Mouse (Mus musculus): ENCODE results near the gene Ahcyl1. TPM values are rescaled to one million over a fixed set of nuclear protein-coding genes. Genes with fewer than 3 reads are reported as not detected.
A peak's percentile ranks its signal among the peaks of the same experiment; 100 is the strongest.

Ahcyl1 gene
- polyA plus RNA-seq, 1 experiment from 2014 or later, result 56.1 TPM

DNA sequence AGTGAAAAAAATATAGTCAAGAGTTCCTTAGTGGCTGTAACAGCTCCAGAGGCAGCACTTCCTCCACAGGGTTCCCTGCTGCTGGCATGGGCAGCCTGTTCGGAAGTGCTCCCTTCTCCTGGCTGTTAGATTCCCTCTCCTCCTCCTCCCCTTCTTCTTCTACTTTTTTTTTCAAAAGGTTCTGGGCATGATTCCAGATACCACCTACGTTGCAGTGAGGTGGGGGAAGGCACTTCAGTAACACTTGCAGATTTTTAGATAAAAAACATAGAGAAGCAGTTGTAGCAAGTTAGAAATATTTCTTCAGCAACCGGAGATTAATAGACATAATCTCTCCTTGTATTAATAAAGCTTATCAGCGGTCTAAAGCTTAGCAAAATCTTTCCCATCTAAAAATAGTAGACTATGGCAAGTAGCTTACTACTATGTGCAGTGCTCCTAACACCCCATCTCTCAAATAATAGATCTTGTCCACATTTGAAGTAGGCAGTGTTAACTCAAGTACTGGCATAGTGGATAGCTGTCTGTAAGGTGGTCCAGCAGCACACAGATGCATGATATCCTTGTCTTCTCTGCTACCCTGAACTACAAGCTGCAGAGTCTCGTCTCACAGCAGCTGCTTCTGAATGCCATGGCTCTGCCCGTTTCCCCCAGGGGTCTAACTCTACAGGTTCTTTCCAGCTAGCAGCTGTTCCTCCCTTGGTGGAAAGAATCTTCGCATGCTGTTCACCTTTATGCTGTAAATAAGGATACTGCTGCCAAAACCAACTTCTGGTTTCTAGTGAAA lies 15.4 kb downstream of the Ahcyl1 start:
- H3K4me1 ChIP-seq (ENCODE audit: control insufficient read depth, insufficient read depth, low read length), result peaks cover 23% of the 10 kb centered on the region
- H3K27me3 ChIP-seq (ENCODE audit: control insufficient read depth, insufficient read depth, low read length), result no peaks in the 10 kb centered on the region
- peak overlapping the region; percentile 37 for H3K4me2 ChIP-seq
- 31% methylated on average over 7 of the region's 7 CpGs for WGBS (ENCODE audit: insufficient replicate concordance)
- H3K36me3 ChIP-seq (ENCODE audit: control insufficient read depth, insufficient read depth, low read length), result peaks cover 1% of the 10 kb centered on the region
- peak; percentile 63; the same call in 1 of the 2 replicates for ATAC-seq (replicated peaks; ENCODE audit: insufficient number of reproducible peaks, low FRiP score, low TSS enrichment)
- H3K4me3 ChIP-seq (ENCODE audit: low read depth, low read length), result no peak overlapping the region
- no peaks in the 10 kb centered on the region for H3K9me3 ChIP-seq (replicated peaks; ENCODE audit: control insufficient read depth, low read length)
- H3K9ac ChIP-seq (ENCODE audit: low read depth, low read length), result 0 out of 2 replicates have a peak overlapping the region, but pooled peaks have one; percentile 43
- peak overlapping the region; percentile 71 for H3K27ac ChIP-seq (ENCODE audit: low read depth, low read length)

DNA sequence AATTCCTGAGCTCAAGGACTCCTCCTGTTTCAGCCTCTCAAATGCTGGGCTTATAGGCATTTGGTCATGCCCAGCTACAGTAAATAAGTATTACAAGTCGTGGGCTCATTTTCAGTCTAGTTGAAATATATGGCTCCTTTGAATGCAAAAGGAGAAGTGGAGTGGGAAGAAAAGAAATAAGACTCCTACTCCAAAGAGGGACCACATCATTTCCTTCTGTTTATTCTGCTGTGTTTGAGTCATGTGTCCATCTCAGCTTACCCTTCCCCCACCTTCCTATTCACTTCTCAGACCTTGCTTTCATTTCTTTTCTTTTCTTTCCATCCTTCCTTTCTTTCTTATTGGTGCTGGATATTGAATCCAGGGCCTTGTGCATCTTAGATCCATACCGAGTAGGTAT lies 24.9 kb downstream of the Ahcyl1 start:
- Histone ChIP-seq H3K4me1 (ENCODE audit: control insufficient read depth, insufficient read depth, low read length) (no peaks in the 10 kb centered on the region), H3K9ac (ENCODE audit: low read depth, low read length) (no peak overlapping the region), H3K27me3 (ENCODE audit: control insufficient read depth, insufficient read depth, low read length) (no peaks in the 10 kb centered on the region), H3K4me2 (no peak overlapping the region), H3K36me3 (ENCODE audit: control insufficient read depth, insufficient read depth, low read length) (peaks cover 60% of the 10 kb centered on the region), H3K9me3 (replicated peaks; ENCODE audit: control insufficient read depth, low read length) (no peaks in the 10 kb centered on the region), H3K27ac (ENCODE audit: low read depth, low read length) (no peak overlapping the region), H3K4me3 (ENCODE audit: low read depth, low read length) (no peak overlapping the region)
- 97% methylated on average over 2 of the region's 2 CpGs for WGBS (ENCODE audit: insufficient replicate concordance)
- ATAC-seq (replicated peaks; ENCODE audit: insufficient number of reproducible peaks, low FRiP score, low TSS enrichment), result no peak

DNA sequence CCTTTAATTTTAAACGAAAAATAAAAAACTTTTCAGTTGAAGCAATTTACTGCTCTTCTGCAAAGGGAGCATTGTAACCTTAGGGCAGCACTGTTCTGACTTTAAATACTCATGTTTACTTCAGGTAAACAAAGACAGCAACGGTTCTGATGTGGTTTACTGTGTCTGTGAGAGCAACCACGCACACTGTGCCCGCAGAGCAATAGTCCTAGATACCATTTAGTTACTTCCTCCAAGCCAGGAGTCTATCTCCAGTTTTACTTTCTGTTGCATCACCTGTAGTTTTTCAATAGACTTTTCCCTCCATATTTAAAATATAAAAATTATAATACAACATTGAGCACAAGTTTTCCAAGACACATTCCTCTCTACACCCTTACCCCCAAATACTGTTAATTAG lies 25.9 kb downstream of the Ahcyl1 start:
- no peak for ATAC-seq (replicated peaks; ENCODE audit: insufficient number of reproducible peaks, low FRiP score, low TSS enrichment)
- Histone ChIP-seq H3K4me2 (no peak overlapping the region), H3K27ac (ENCODE audit: low read depth, low read length) (no peak overlapping the region), H3K9me3 (replicated peaks; ENCODE audit: control insufficient read depth, low read length) (no peaks in the 10 kb centered on the region), H3K4me3 (ENCODE audit: low read depth, low read length) (no peak overlapping the region), H3K36me3 (ENCODE audit: control insufficient read depth, insufficient read depth, low read length) (peaks cover 62% of the 10 kb centered on the region), H3K9ac (ENCODE audit: low read depth, low read length) (no peak overlapping the region), H3K4me1 (ENCODE audit: control insufficient read depth, insufficient read depth, low read length) (no peaks in the 10 kb centered on the region), H3K27me3 (ENCODE audit: control insufficient read depth, insufficient read depth, low read length) (no peaks in the 10 kb centered on the region)
- 87% methylated on average over 4 of the region's 4 CpGs for WGBS (ENCODE audit: insufficient replicate concordance)

GRCm38 (mm10) chr3:107668786-107669185 lies 27.6 kb downstream of the Ahcyl1 start:
- WGBS (ENCODE audit: insufficient replicate concordance), result 90% methylated on average over 7 of the region's 7 CpGs
- H3K9me3 ChIP-seq (replicated peaks; ENCODE audit: control insufficient read depth, low read length), result no peaks in the 10 kb centered on the region
- no peaks in the 10 kb centered on the region for H3K4me1 ChIP-seq (ENCODE audit: control insufficient read depth, insufficient read depth, low read length)
- no peak overlapping the region for H3K9ac ChIP-seq (ENCODE audit: low read depth, low read length)
- peaks cover 60% of the 10 kb centered on the region for H3K36me3 ChIP-seq (ENCODE audit: control insufficient read depth, insufficient read depth, low read length)
- no peak for ATAC-seq (replicated peaks; ENCODE audit: insufficient number of reproducible peaks, low FRiP score, low TSS enrichment)
- H3K27me3 ChIP-seq (ENCODE audit: control insufficient read depth, insufficient read depth, low read length), result no peaks in the 10 kb centered on the region
- no peak overlapping the region for H3K27ac ChIP-seq (ENCODE audit: low read depth, low read length)
- H3K4me2 ChIP-seq, result no peak overlapping the region
- H3K4me3 ChIP-seq (ENCODE audit: low read depth, low read length), result no peak overlapping the region

DNA sequence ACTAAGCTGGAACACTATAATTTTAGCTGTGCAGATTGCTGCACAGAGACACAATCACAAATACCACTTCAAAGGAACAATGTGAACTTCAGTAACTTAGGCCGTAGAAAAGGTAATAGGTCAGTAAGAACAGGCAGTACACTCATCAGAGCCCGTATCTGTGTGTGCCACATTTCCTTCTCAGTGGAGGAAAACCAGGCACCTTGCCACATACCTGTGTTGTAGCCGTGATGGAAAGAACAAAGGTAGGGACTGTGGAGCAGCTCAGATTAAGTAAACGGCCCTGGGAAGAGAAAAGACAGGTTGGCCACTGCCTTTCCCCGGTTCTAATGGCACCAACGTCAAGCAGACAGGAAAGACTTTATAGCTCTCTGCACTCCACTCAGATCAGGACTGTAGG lies 28.9 kb downstream of the Ahcyl1 start:
- H3K4me1 ChIP-seq (ENCODE audit: control insufficient read depth, insufficient read depth, low read length), result no peaks in the 10 kb centered on the region
- no peaks in the 10 kb centered on the region for H3K27me3 ChIP-seq (ENCODE audit: control insufficient read depth, insufficient read depth, low read length)
- no peak overlapping the region for H3K4me3 ChIP-seq (ENCODE audit: low read depth, low read length)
- H3K9ac ChIP-seq (ENCODE audit: low read depth, low read length), result no peak overlapping the region
- peaks cover 58% of the 10 kb centered on the region for H3K36me3 ChIP-seq (ENCODE audit: control insufficient read depth, insufficient read depth, low read length)
- H3K9me3 ChIP-seq (replicated peaks; ENCODE audit: control insufficient read depth, low read length), result no peaks in the 10 kb centered on the region
- no peak overlapping the region for H3K4me2 ChIP-seq
- no peak for ATAC-seq (replicated peaks; ENCODE audit: insufficient number of reproducible peaks, low FRiP score, low TSS enrichment)
- H3K27ac ChIP-seq (ENCODE audit: low read depth, low read length), result no peak overlapping the region
- WGBS (ENCODE audit: insufficient replicate concordance), result 84% methylated on average over 6 of the region's 6 CpGs

- no peaks in the 10 kb centered on the region for H3K27me3 ChIP-seq (ENCODE audit: control insufficient read depth, insufficient read depth, low read length)
- no peak overlapping the region for H3K4me3 ChIP-seq (ENCODE audit: low read depth, low read length)
- H3K9me3 ChIP-seq (replicated peaks; ENCODE audit: control insufficient read depth, low read length), result no peaks in the 10 kb centered on the region
- WGBS (ENCODE audit: insufficient replicate concordance), result 88% methylated on average over 1 of the region's 1 CpGs
- H3K27ac ChIP-seq (ENCODE audit: low read depth, low read length), result no peak overlapping the region
- H3K4me1 ChIP-seq (ENCODE audit: control insufficient read depth, insufficient read depth, low read length), result no peaks in the 10 kb centered on the region
- H3K36me3 ChIP-seq (ENCODE audit: control insufficient read depth, insufficient read depth, low read length), result peaks cover 48% of the 10 kb centered on the region
- H3K9ac ChIP-seq (ENCODE audit: low read depth, low read length), result no peak overlapping the region
- H3K4me2 ChIP-seq, result no peak overlapping the region
- no peak for ATAC-seq (replicated peaks; ENCODE audit: insufficient number of reproducible peaks, low FRiP score, low TSS enrichment)
Measured at GRCm38 (mm10) chr3:107664641-107665040, 31.7 kb downstream of the Ahcyl1 start.

GRCm38 (mm10) chr3:107659000-107659399 lies 37.4 kb downstream of the Ahcyl1 start:
- Histone ChIP-seq H3K27ac (ENCODE audit: low read depth, low read length) (no peak overlapping the region), H3K9ac (ENCODE audit: low read depth, low read length) (no peak overlapping the region), H3K4me3 (ENCODE audit: low read depth, low read length) (no peak overlapping the region), H3K4me1 (ENCODE audit: control insufficient read depth, insufficient read depth, low read length) (no peaks in the 10 kb centered on the region), H3K9me3 (replicated peaks; ENCODE audit: control insufficient read depth, low read length) (no peaks in the 10 kb centered on the region), H3K27me3 (ENCODE audit: control insufficient read depth, insufficient read depth, low read length) (no peaks in the 10 kb centered on the region), H3K36me3 (ENCODE audit: control insufficient read depth, insufficient read depth, low read length) (peaks cover 12% of the 10 kb centered on the region), H3K4me2 (no peak overlapping the region)
- 97% methylated on average over 1 of the region's 1 CpGs for WGBS (ENCODE audit: insufficient replicate concordance)
- no peak for ATAC-seq (replicated peaks; ENCODE audit: insufficient number of reproducible peaks, low FRiP score, low TSS enrichment)

DNA sequence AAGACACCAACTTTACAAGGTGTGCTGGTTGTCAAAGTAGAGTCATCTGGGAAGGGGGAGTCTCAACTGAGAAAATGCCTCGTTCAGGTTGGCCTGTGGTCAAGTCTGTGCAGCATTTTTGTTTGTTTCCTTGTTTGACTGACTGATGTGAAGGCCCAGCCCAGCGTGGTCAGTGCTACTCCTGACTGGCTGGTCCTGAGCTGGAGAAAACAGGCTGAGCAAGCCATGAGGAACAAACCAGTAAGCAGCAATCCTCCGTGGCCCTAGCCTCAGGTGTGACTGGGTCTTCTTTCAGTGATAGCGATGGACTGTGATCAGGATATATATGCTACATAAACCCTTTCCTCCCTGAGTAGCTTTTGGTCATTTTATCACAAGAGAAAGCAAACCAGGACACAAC lies 39.5 kb downstream of the Ahcyl1 start:
- Histone ChIP-seq H3K4me1 (ENCODE audit: control insufficient read depth, insufficient read depth, low read length) (no peaks in the 10 kb centered on the region), H3K4me3 (ENCODE audit: low read depth, low read length) (no peak overlapping the region), H3K27ac (ENCODE audit: low read depth, low read length) (no peak overlapping the region), H3K9me3 (replicated peaks; ENCODE audit: control insufficient read depth, low read length) (no peaks in the 10 kb centered on the region), H3K27me3 (ENCODE audit: control insufficient read depth, insufficient read depth, low read length) (no peaks in the 10 kb centered on the region), H3K36me3 (ENCODE audit: control insufficient read depth, insufficient read depth, low read length) (peaks cover 9% of the 10 kb centered on the region; the same call in 1 of the 2 replicates), H3K4me2 (no peak overlapping the region), H3K9ac (ENCODE audit: low read depth, low read length) (no peak overlapping the region)
- 76% methylated on average over 4 of the region's 4 CpGs for whole genome bisulfite sequencing (ENCODE audit: insufficient replicate concordance)
- no peak for ATAC-seq (replicated peaks; ENCODE audit: insufficient number of reproducible peaks, low FRiP score, low TSS enrichment)

DNA sequence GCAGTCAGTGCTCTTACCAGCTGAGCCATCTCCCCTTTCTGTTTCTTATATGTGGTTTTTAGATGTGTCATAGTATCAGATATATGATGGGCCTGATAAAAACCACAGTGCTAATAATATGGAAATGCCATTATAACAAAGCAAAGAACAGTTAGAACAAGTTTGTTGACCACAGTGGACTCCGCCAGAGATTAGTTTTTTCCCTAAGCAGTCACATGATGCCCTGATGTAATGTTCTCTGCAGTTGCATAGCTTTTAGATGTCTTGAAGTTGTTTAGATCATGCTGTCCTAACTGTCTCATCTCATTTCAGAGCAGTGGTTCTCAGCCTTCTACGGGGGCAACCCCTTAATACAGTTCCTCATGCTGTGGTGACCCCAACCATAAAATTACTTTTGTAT lies 40.2 kb downstream of the Ahcyl1 start:
- no peak overlapping the region for H3K4me2 ChIP-seq
- no peaks in the 10 kb centered on the region for H3K27me3 ChIP-seq (ENCODE audit: control insufficient read depth, insufficient read depth, low read length)
- H3K4me1 ChIP-seq (ENCODE audit: control insufficient read depth, insufficient read depth, low read length), result no peaks in the 10 kb centered on the region
- H3K9me3 ChIP-seq (replicated peaks; ENCODE audit: control insufficient read depth, low read length), result no peaks in the 10 kb centered on the region
- H3K36me3 ChIP-seq (ENCODE audit: control insufficient read depth, insufficient read depth, low read length), result peaks cover 9% of the 10 kb centered on the region; the same call in 1 of the 2 replicates
- no peak overlapping the region for H3K4me3 ChIP-seq (ENCODE audit: low read depth, low read length)
- ATAC-seq (replicated peaks; ENCODE audit: insufficient number of reproducible peaks, low FRiP score, low TSS enrichment), result no peak
- H3K9ac ChIP-seq (ENCODE audit: low read depth, low read length), result no peak overlapping the region
- WGBS (ENCODE audit: insufficient replicate concordance), result 95% methylated on average over 2 of the region's 2 CpGs
- no peak overlapping the region for H3K27ac ChIP-seq (ENCODE audit: low read depth, low read length)

All from heart, embryonic 11.5 days (tissue).